Mouse (Mus musculus) embryonic facial prominence, embryonic 12.5 days (tissue): ENCODE results near the gene Erc2. TPM values are rescaled to one million over a fixed set of nuclear protein-coding genes. Genes with fewer than 3 reads are reported as not detected.

Experiments
- ATAC-seq: fragments of 200-750 bp; cut with Nextera tagmentation; 2 replicates; pipeline ENCODE4 v1.8.0; 2017; ENCODE audit not compliant: insufficient number of reproducible peaks, insufficient read depth, low FRiP score, low TSS enrichment
- H3K27ac ChIP-seq: fragments of 300-500 bp; sonication (generic); 2 replicates; pipeline ENCODE4 v1.5.1; 2016; ENCODE audit warnings: mild to moderate bottlenecking
- H3K27me3 ChIP-seq: fragments of 300-500 bp; sonication (generic); 2 replicates; pipeline ENCODE4 v1.6.1; 2016; ENCODE audit warnings: mild to moderate bottlenecking, moderate library complexity
- H3K36me3 ChIP-seq: fragments of 300-500 bp; sonication (generic); 2 replicates; pipeline ENCODE4 v1.6.1; 2016; ENCODE audit warnings: mild to moderate bottlenecking
- H3K4me1 ChIP-seq: fragments of 300-500 bp; sonication (generic); 2 replicates; pipeline ENCODE4 v1.6.1; 2016
- H3K4me2 ChIP-seq: fragments of 300-500 bp; sonication (generic); replicated peaks from 2 replicates; pipeline ENCODE4 v1.6.1; 2016; ENCODE audit warnings: mild to moderate bottlenecking, moderate library complexity
- H3K4me3 ChIP-seq: fragments of 300-500 bp; sonication (generic); 2 replicates; pipeline ENCODE4 v1.5.1; 2016; ENCODE audit warnings: mild to moderate bottlenecking
- H3K9ac ChIP-seq: fragments of 300-500 bp; sonication (generic); 2 replicates; pipeline ENCODE4 v1.6.1; 2016; ENCODE audit warnings: mild to moderate bottlenecking, moderate library complexity
- H3K9me3 ChIP-seq: fragments of 300-500 bp; sonication (generic); 2 replicates; pipeline ENCODE4 v1.6.1; 2016; ENCODE audit warnings: mild to moderate bottlenecking, moderate library complexity
- WGBS: fragments of 180-500 bp; shearing (Covaris S2); methylation state at CpG from one replicate; pipeline ENCODE4 v1.1.7; 2016; 5-methylcytosine and 5-hydroxymethylcytosine counted together
- polyA plus RNA-seq: library from polyadenylated mRNA; unstranded; fragments of >200 nt; fragmentation: Nextera tagmentation; extraction: Ambion mirVana; gene quantifications from 2 replicates; pipeline ENCODE4 v1.2.1, GENCODE M21; 2016

The Erc2 gene
- polyA plus RNA-seq, 1 experiment from 2014 or later: 12.0 TPM

DNA sequence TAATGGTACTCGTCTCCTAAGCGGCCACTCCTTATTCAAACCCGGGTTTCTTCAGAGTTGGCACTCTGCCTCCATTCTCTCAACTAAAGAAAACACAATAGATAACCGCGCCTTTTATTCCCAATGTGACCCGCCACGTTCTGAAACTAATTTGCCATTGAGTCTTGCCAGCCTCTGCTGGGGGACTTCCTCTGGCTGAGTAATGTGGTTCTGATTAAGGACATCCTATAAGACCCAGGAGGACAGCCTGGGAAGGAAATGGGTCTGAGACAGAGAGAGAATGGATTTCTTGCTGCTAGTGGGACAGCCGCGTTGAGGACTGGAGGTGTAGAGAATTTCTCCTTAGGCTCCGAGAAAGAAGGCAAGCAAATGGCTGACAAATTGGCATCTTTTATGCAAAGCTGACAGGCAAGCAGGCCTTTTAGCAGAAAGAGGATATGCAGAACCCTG is 753.4 kb downstream of the Erc2 start:
- Histone ChIP-seq H3K27me3 (0 out of 2 replicates have a peak, but pooled peaks cover 4% of the 10 kb centered on the region), H3K4me3 (no peak overlapping the region), H3K4me2 (peak overlapping the region; percentile 18; the same call in 1 of the 2 replicates), H3K9ac (no peak overlapping the region), H3K9me3 (no peaks in the 10 kb centered on the region), H3K4me1 (peaks cover 17% of the 10 kb centered on the region), H3K36me3 (no peaks in the 10 kb centered on the region), H3K27ac (peak overlapping the region; percentile 52)
- no peak for ATAC-seq
- 5% methylated on average over 10 of the region's 10 CpGs for WGBS

GRCm38 (mm10) chr14:28376208-28376805 is 754.1 kb downstream of the Erc2 start:
- 0 out of 2 replicates have a peak, but pooled peaks cover 4% of the 10 kb centered on the region for H3K27me3 ChIP-seq
- peaks cover 17% of the 10 kb centered on the region for H3K4me1 ChIP-seq
- no peak for ATAC-seq
- no peak overlapping the region for H3K4me3 ChIP-seq
- no peak overlapping the region; the same call in 1 of the 2 replicates for H3K4me2 ChIP-seq
- H3K27ac ChIP-seq: peak overlapping the region; percentile 52
- no peak overlapping the region for H3K9ac ChIP-seq
- H3K36me3 ChIP-seq: no peaks in the 10 kb centered on the region
- no peaks in the 10 kb centered on the region for H3K9me3 ChIP-seq
- WGBS: 35% methylated on average over 9 of the region's 9 CpGs

GRCm38 (mm10) chr14:28377519-28377918 is 755.3 kb downstream of the Erc2 start:
- 73% methylated on average over 3 of the region's 3 CpGs for WGBS
- ATAC-seq: no peak

DNA sequence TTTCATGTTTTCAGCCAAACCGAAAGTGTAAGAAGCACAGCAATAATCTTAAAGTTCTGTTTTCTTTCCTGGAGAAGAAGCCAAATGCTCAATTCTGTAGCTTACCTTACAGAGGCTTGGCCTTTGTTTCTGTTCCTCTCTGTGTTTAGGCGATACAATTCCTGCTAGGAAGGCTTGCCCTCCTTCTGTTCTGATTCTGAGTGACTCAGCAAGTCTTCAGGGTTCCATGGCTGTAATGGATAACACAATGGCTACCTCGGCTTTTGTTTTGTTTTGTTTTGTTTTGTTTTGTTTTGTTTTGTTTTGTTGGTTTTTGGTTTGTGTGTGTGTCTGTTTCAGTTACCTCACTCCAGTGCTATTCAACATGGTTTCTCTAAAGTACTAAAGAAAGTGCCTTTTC is 757.9 kb downstream of the Erc2 start:
- no peak overlapping the region for H3K9ac ChIP-seq
- peaks cover 24% of the 10 kb centered on the region for H3K4me1 ChIP-seq
- no peaks in the 10 kb centered on the region for H3K9me3 ChIP-seq
- no peaks in the 10 kb centered on the region for H3K36me3 ChIP-seq
- H3K27ac ChIP-seq: no peak overlapping the region
- 72% methylated on average over 3 of the region's 3 CpGs for WGBS
- no peak overlapping the region for H3K4me3 ChIP-seq
- H3K4me2 ChIP-seq: no peak overlapping the region
- no peak for ATAC-seq
- H3K27me3 ChIP-seq: 0 out of 2 replicates have a peak, but pooled peaks cover 4% of the 10 kb centered on the region

More at GRCm38 (mm10) chr14:28377519-28377918, 755.3 kb downstream of the Erc2 start:
- 0 out of 2 replicates have a peak, but pooled peaks cover 4% of the 10 kb centered on the region for H3K27me3 ChIP-seq
- no peak overlapping the region for H3K27ac ChIP-seq
- H3K4me3 ChIP-seq: no peak overlapping the region
- peaks cover 24% of the 10 kb centered on the region for H3K4me1 ChIP-seq
- no peaks in the 10 kb centered on the region for H3K36me3 ChIP-seq
- H3K9me3 ChIP-seq: no peaks in the 10 kb centered on the region
- H3K9ac ChIP-seq: no peak overlapping the region
- no peak overlapping the region for H3K4me2 ChIP-seq

DNA sequence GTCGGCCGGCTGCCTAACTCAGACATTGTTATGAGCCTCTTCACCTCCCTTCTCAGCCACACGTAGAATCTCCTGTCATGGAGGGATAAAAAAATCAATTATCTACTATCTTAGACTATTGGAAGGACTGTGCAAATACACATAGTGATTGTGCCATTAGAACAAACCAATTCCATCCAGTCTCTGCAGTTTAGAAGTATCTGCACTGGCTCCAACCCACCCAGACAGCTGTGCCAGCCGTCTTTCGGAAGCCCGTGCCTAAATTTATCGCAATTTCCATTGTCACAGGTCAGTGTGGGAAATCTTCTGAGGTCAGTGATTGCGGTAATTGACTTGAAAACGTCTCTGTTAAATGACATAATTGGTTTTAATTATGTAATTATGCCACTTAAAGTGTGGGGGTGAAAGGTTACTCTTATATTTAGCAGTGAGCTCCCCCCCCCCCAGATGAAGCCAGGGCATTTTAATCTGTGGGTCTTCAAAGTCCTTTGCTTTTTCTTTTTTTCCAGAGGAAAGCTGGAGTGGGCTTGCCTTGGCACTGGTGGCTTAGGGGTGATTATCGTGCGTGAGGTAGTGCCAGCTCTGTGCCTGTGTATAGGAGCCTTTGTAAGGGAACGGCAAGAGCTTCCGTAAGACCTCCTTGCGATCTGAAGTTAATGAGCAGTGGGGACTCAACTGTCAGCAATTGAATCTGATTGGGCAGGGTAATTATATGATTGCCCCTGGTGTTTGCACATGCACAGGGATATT is 759.7 kb downstream of the Erc2 start:
- WGBS: 34% methylated on average over 14 of the region's 14 CpGs
- Histone ChIP-seq H3K9me3 (no peaks in the 10 kb centered on the region), H3K9ac (no peak overlapping the region), H3K4me3 (no peak overlapping the region), H3K27me3 (0 out of 2 replicates have a peak, but pooled peaks cover 4% of the 10 kb centered on the region), H3K4me1 (peaks cover 8% of the 10 kb centered on the region), H3K36me3 (no peaks in the 10 kb centered on the region), H3K27ac (no peak overlapping the region), H3K4me2 (no peak overlapping the region)
- ATAC-seq: no peak

DNA sequence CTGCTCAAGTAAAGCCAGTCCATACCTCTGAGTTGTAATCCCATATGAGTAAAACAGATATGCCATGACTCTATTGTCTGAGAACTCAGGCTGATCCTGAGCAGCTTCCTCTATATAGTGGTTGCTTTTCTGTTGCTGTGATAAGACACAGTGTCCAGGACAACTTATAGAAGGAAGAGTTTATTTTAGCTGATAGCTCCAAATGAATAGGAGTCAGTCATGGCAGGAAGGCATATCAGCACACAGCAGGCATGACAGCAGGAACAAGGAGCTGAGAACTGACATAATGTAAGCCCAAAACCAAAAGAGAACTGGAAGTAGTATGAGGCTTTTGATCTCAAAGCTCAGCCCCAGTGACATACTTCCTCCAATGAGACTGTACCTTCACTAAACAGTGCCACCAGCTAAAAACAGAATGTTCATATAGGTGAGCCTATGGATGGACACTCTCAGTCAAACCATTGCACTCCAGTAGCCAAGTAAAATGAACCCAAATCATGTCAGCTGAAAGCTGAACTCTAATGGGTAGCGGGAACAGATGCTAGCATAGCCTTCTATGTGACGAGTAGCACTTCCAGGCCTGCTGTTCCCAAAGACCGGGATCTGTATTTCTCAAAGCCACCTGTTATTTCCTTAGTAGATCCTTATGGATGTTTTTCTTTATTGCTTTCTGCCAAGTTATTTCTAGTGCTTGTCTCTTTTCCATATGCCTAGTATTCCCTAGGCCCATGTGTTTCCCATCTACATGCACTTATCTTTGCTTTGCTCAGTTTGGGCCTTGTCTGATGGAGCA is 764.8 kb downstream of the Erc2 start:
- Histone ChIP-seq H3K27ac (no peak overlapping the region), H3K4me3 (no peak overlapping the region), H3K9ac (no peak overlapping the region), H3K36me3 (no peaks in the 10 kb centered on the region), H3K9me3 (no peaks in the 10 kb centered on the region), H3K27me3 (no peaks in the 10 kb centered on the region), H3K4me2 (no peak overlapping the region), H3K4me1 (peaks cover 3% of the 10 kb centered on the region)
- WGBS: 78% methylated on average over 3 of the region's 3 CpGs
- ATAC-seq: no peak

GRCm38 (mm10) chr14:28398915-28399314 is 776.7 kb downstream of the Erc2 start:
- WGBS: 68% methylated on average over 2 of the region's 2 CpGs
- no peak overlapping the region for H3K9ac ChIP-seq
- no peak overlapping the region for H3K4me2 ChIP-seq

DNA sequence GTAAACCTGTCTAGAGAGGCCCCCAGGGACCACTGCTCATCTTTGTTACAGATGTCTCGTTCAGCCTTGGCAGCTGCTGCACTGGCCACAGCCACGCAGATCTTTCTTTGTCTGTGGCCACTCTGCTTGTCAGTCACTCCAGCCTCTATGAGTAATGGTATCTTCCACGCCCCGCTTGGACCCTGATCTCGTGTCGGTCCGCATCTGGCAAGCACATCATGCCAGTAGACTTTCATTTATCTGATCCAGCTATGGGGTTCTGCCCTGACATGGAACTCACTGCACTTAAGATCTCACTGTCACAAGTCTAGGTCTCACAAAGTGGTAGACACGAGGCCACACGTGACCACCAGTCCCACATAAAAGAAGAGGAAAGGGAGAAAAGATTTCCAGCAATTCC is 777.7 kb downstream of the Erc2 start:
- Histone ChIP-seq H3K4me2 (no peak overlapping the region), H3K27ac (no peak overlapping the region), H3K27me3 (no peaks in the 10 kb centered on the region), H3K9me3 (no peaks in the 10 kb centered on the region), H3K9ac (no peak overlapping the region), H3K4me3 (no peak overlapping the region), H3K36me3 (no peaks in the 10 kb centered on the region), H3K4me1 (no peaks in the 10 kb centered on the region)
- 89% methylated on average over 9 of the region's 9 CpGs for WGBS
- ATAC-seq: no peak

More at GRCm38 (mm10) chr14:28398915-28399314, 776.7 kb downstream of the Erc2 start:
- Histone ChIP-seq H3K4me3 (no peak overlapping the region), H3K27me3 (no peaks in the 10 kb centered on the region), H3K4me1 (no peaks in the 10 kb centered on the region), H3K27ac (no peak overlapping the region), H3K9me3 (no peaks in the 10 kb centered on the region), H3K36me3 (no peaks in the 10 kb centered on the region)
- no peak for ATAC-seq

DNA sequence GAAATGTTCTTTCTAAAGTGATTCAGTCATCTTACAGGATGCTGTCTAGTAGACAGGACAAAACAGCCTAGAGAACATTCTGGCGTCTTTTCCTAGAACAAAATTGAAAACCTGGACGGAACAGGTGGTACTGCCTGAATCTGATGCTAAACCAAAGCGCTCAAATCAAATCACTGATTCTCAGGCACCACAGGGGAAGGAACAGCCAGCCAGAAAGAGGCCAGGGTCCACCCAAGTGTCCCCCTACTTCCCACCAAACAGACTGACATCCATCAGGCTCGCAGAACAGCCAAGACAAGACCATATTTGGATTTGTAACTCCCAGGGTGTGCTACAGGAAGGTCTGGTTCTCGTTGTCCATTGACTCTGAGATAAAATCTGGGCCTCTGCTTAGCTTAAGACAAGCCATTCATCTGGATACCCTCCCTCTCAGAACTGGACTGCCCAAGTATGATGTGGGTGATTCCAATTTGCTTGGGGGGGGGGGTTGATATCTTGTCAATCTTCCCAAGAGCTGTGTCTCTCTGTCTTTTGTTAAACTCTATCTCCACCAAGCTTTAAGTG is 783.1 kb downstream of the Erc2 start:
- no peak for ATAC-seq
- no peak overlapping the region for H3K9ac ChIP-seq
- peaks cover under 1% of the 10 kb centered on the region; the same call in 1 of the 2 replicates for H3K4me1 ChIP-seq
- H3K27ac ChIP-seq: no peak overlapping the region
- H3K4me3 ChIP-seq: no peak overlapping the region
- H3K9me3 ChIP-seq: no peaks in the 10 kb centered on the region
- no peaks in the 10 kb centered on the region for H3K27me3 ChIP-seq
- no peak overlapping the region for H3K4me2 ChIP-seq
- H3K36me3 ChIP-seq: no peaks in the 10 kb centered on the region
- WGBS: 67% methylated on average over 5 of the region's 5 CpGs

GRCm38 (mm10) chr14:28409390-28409789 is 787.2 kb downstream of the Erc2 start:
- no peaks in the 10 kb centered on the region for H3K27me3 ChIP-seq
- peaks cover 21% of the 10 kb centered on the region; the same call in 1 of the 2 replicates for H3K4me1 ChIP-seq
- no peak for ATAC-seq
- H3K27ac ChIP-seq: no peak overlapping the region
- WGBS: 79% methylated on average over 1 of the region's 1 CpGs
- no peak overlapping the region for H3K4me3 ChIP-seq
- no peaks in the 10 kb centered on the region for H3K36me3 ChIP-seq
- no peak overlapping the region for H3K4me2 ChIP-seq
- no peaks in the 10 kb centered on the region for H3K9me3 ChIP-seq
- no peak overlapping the region for H3K9ac ChIP-seq

- no peaks in the 10 kb centered on the region for H3K27me3 ChIP-seq
- no peak overlapping the region for H3K27ac ChIP-seq
- H3K9me3 ChIP-seq: no peaks in the 10 kb centered on the region
- peaks cover 21% of the 10 kb centered on the region; the same call in 1 of the 2 replicates for H3K4me1 ChIP-seq
- ATAC-seq: no peak
- 78% methylated on average over 4 of the region's 4 CpGs for WGBS
- no peak overlapping the region for H3K9ac ChIP-seq
- no peak overlapping the region for H3K4me3 ChIP-seq
- H3K36me3 ChIP-seq: no peaks in the 10 kb centered on the region
- H3K4me2 ChIP-seq: no peak overlapping the region
These were observed 787.6 kb downstream of the Erc2 start for GRCm38 (mm10) chr14:28409796-28410347.
